In the genomic region with DNA sequence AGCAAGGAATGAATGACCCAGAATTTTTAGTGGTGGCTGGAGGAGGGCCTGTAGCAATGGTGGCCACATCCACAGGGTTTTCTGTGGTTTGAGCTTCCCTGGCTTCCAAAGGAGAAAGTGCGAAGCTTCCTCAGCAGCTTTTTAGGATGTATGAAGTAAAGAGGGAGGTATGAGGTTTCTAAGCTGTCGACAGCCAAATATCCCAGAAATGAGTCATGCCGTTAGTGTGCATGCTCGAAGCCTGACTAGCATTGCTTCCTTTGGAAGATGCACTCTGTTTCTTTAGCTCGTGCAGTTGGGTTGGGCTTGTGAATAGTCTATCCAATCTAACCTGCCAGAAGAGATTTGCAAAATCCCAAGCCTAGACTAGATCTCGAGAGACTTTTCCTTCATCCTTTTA, we compare ENCODE assay signal across 17 mouse cellular contexts.
"Had no signal": no experiment of that assay in that cellular context is flagged by ENCODE, and none has a peak within 500 bp of the region (broad histone marks: within the 10 kb centered on the region; RNA-seq: fewer than 3 reads in every experiment).

No protein-coding gene starts in this region.

- ATAC-seq: liver, postnatal 0 days; midbrain, embryonic 15.5 days had no signal

- H3K4me3 ChIP-seq: limb, embryonic 12.5 days; liver, embryonic 13.5 days; lung, embryonic 15.5 days; megakaryocyte, embryonic 14.5 days; midbrain, embryonic 15.5 days; neural tube, embryonic 13.5 days had no signal

- H3K9me3 ChIP-seq: liver, embryonic 13.5 days; lung, embryonic 15.5 days; midbrain, embryonic 15.5 days; neural tube, embryonic 13.5 days had no signal

- H3K27ac ChIP-seq: limb, embryonic 12.5 days; liver, embryonic 13.5 days; lung, embryonic 15.5 days; macrophage; midbrain, embryonic 15.5 days; neural tube, embryonic 13.5 days; stomach, postnatal 0 days had no signal

- H3K4me2 ChIP-seq: limb, embryonic 12.5 days; liver, embryonic 13.5 days; lung, embryonic 15.5 days; midbrain, embryonic 11.5 days; midbrain, embryonic 15.5 days; neural tube, embryonic 13.5 days had no signal

- H3K27me3 ChIP-seq: limb, embryonic 12.5 days; liver, embryonic 13.5 days; lung, embryonic 15.5 days; megakaryocyte, embryonic 14.5 days; midbrain, embryonic 15.5 days; neural tube, embryonic 13.5 days had no signal

- H3K9ac ChIP-seq: limb, embryonic 12.5 days; liver, embryonic 13.5 days; liver, postnatal 0 days; lung, embryonic 15.5 days; midbrain, embryonic 15.5 days; neural tube, embryonic 13.5 days had no signal

- H3K36me3 ChIP-seq: limb, embryonic 12.5 days; liver, embryonic 13.5 days; lung, embryonic 15.5 days; midbrain, embryonic 15.5 days; neural tube, embryonic 13.5 days had no signal

- DNase-seq: kidney, postnatal 36 days; layer of hippocampus, adult 9-11 months; layer of hippocampus, postnatal 36 days; liver; liver, embryonic 13.5 days; liver, postnatal 0 days; lung, postnatal 14 days; right cerebral cortex, postnatal 14 days; thymus, postnatal 14 days had no signal

- H3K4me1 ChIP-seq: liver, embryonic 13.5 days; lung, embryonic 15.5 days; megakaryocyte, embryonic 14.5 days; midbrain, embryonic 15.5 days had no signal
